Mouse (Mus musculus): ENCODE data around the gene Chst15.

Gene Chst15

GRCm38 (mm10) chr7:132226379-132227074 is 90.5 kb downstream of the Chst15 start:
- 55% methylated on average over 6 of the region's 6 CpGs for WGBS

GRCm38 (mm10) chr7:132223452-132224141 is 93.4 kb downstream of the Chst15 start:
- WGBS = 39% methylated on average over 10 of the region's 10 CpGs

GRCm38 (mm10) chr7:132214031-132214430 is 103.0 kb downstream of the Chst15 start:
- 45% methylated on average over 10 of the region's 10 CpGs for WGBS

GRCm38 (mm10) chr7:132213460-132213859 is 103.6 kb downstream of the Chst15 start:
- 2% methylated on average over 8 of the region's 8 CpGs for WGBS

GRCm38 (mm10) chr7:132211920-132212701 is 104.9 kb downstream of the Chst15 start:
- 59% methylated on average over 6 of the region's 6 CpGs for WGBS

GRCm38 (mm10) chr7:132210616-132211015 is 106.4 kb downstream of the Chst15 start:
- WGBS = 82% methylated on average over 5 of the region's 5 CpGs

GRCm38 (mm10) chr7:132208946-132209651 is 107.9 kb downstream of the Chst15 start:
- 48% methylated on average over 9 of the region's 9 CpGs for WGBS

GRCm38 (mm10) chr7:132204073-132204612 is 112.9 kb downstream of the Chst15 start:
- 70% methylated on average over 1 of the region's 1 CpGs for WGBS

- 43% methylated on average over 6 of the region's 6 CpGs for WGBS
Measured at GRCm38 (mm10) chr7:132199686-132200085, 117.3 kb downstream of the Chst15 start.

- WGBS = 58% methylated on average over 1 of the region's 1 CpGs
Measured at GRCm38 (mm10) chr7:132198806-132199205, 118.2 kb downstream of the Chst15 start.

- 66% methylated on average over 7 of the region's 7 CpGs for WGBS
Measured at GRCm38 (mm10) chr7:132197817-132198475, 119.1 kb downstream of the Chst15 start.

GRCm38 (mm10) chr7:132196581-132196980 is 120.4 kb downstream of the Chst15 start:
- 87% methylated on average over 1 of the region's 1 CpGs for WGBS

- 86% methylated on average over 2 of the region's 2 CpGs for WGBS
Measured at GRCm38 (mm10) chr7:132193606-132194005, 123.4 kb downstream of the Chst15 start.

GRCm38 (mm10) chr7:132187456-132187855 is 129.6 kb downstream of the Chst15 start:
- WGBS = 55% methylated on average over 3 of the region's 3 CpGs
